Mouse (Mus musculus): Measurements from ENCODE around the gene Xpnpep2.

Xpnpep2 gene

DNA sequence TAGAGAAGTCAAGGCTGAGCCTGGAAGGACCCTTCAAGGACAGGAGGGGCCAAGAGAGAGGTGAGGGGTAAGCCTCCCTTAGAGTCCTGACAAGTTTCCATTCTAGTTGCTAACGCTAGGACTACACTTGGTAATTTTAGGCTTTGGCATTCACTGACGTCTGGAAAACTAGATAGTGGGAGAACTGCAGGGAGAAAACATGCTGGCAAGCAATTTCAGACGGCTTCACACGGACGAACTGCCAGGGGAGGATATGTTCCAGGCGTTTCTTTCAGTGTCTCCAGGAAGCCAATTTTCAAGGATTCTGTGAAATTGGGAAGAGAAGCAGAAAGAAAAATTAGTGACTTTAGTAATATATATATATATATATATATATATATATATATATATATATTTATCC lies 73.3 kb downstream of the Xpnpep2 start:
- no peak for DNase-seq

DNA sequence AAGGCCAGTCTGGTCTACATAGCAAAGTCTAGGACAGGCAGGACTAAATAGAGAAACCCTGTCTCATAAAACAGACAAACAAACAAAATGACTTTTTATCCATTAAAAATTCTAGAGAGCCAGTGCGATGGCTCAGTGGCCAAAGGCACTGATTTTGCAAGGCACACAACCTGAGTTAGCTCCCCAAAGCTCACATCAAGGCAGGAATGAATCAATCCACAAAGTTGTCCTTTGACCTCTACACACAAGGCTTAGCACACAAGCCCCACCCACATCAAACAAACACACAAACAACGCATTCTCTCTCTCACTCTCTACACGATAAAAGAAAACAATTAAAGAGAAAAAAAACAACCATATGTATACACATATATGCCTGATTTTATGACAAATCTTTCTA lies 76.2 kb downstream of the Xpnpep2 start:
- no peak for DNase-seq
